Mouse (Mus musculus): ENCODE results near the gene Tex264.

- TF ChIP-seq CTCF (IDR thresholded peaks at IDR 0.05; ENCODE audit: low read depth) (no peak), EP300 (optimal IDR thresholded peaks at IDR 0.05) (no peak)
Observed at GRCm38 (mm10) chr9:106726891-106727290, 41.2 kb upstream of the Tex264 start.
